Mouse (Mus musculus) ES-Bruce4 (cell line): ENCODE data around the gene Zfp575.

Experiments
- CTCF ChIP-seq: IDR thresholded peaks from one replicate; pipeline ENCODE4 v1.8.1; 2011; ENCODE audit warnings: low read depth, low read length
- EP300 ChIP-seq: IDR thresholded peaks from 2 replicates; pipeline ENCODE4 v1.6.1; 2011; ENCODE audit warnings: low read depth, low read length; ENCODE audit not compliant: insufficient read depth

DNA sequence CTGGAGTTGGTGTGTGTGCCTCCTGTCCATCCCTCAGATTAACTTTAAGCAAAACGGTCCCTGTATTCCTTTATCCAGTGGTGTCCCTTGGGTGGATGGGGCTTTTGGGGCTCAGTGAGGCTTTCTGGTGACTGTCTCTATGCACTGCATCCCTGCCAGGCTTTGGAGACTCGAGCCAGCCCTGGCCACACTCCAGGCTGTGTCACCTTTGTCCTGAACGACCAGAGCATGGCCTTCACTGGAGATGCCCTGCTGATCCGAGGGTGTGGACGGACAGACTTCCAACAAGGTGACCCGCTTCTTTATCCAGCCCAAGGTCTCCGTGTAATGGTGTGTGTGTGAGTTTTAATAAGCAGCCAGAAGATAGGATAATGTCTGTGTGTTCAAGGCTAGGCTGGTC, 18.6 kb upstream of the Zfp575 start:
- TF ChIP-seq CTCF = no peak
- TF ChIP-seq EP300 = no peak
